Mouse (Mus musculus): ENCODE measurements at regions not wholly inside any gene's neighbourhood (a gene's known extent, or its start where the extent isn't known, plus 50 kb on each side); places are given as distances from the start of the nearest gene placed in this dataset.
A peak's percentile ranks its signal among the peaks of the same experiment; 100 is the strongest.

GRCm38 (mm10) chr4:72688842-72689241 lies 163.6 kb downstream of the Aldoart1 start:
- DNase-seq: no peak

- no peak for DNase-seq
These were observed 178.4 kb downstream of the Aldoart1 start for GRCm38 (mm10) chr4:72674006-72674405.

- no peak for DNase-seq
These were observed 180.6 kb downstream of the Aldoart1 start for GRCm38 (mm10) chr4:72671652-72672411.

GRCm38 (mm10) chr4:72669827-72670494 lies 182.5 kb downstream of the Aldoart1 start:
- DNase-seq: no peak

GRCm38 (mm10) chr4:72664379-72664778 lies 188.1 kb downstream of the Aldoart1 start:
- DNase-seq: no peak

GRCm38 (mm10) chr4:72662477-72662876 lies 190.0 kb downstream of the Aldoart1 start:
- no peak for DNase-seq

- no peak for DNase-seq
These were observed 196.2 kb downstream of the Aldoart1 start for GRCm38 (mm10) chr4:72656206-72656605.

GRCm38 (mm10) chr4:72647130-72647529 lies 205.3 kb downstream of the Aldoart1 start:
- DNase-seq: no peak

- DNase-seq: no peak
These were observed 223.0 kb downstream of the Aldoart1 start for GRCm38 (mm10) chr4:72629416-72629815.

GRCm38 (mm10) chr4:72627219-72627930 lies 225.1 kb downstream of the Aldoart1 start:
- DNase-seq: no peak

GRCm38 (mm10) chr4:72605107-72605506 lies 247.3 kb downstream of the Aldoart1 start:
- DNase-seq: no peak

- DNase-seq: no peak
These were observed 256.9 kb downstream of the Aldoart1 start for GRCm38 (mm10) chr4:72595494-72595893.

- no peak for DNase-seq
These were observed 260.3 kb downstream of the Aldoart1 start for GRCm38 (mm10) chr4:72592129-72592528.

GRCm38 (mm10) chr4:72574946-72575345 lies 277.5 kb downstream of the Aldoart1 start:
- DNase-seq: no peak

- DNase-seq: no peak
These were observed 280.5 kb downstream of the Aldoart1 start for GRCm38 (mm10) chr4:72571924-72572323.

- DNase-seq: no peak
These were observed 287.2 kb downstream of the Aldoart1 start for GRCm38 (mm10) chr4:72565186-72565585.

- no peak for DNase-seq
These were observed 289.3 kb downstream of the Aldoart1 start for GRCm38 (mm10) chr4:72562909-72563676.

GRCm38 (mm10) chr4:72554276-72554675 lies 298.2 kb downstream of the Aldoart1 start:
- no peak for DNase-seq

GRCm38 (mm10) chr4:72534563-72534962 lies 317.9 kb downstream of the Aldoart1 start:
- no peak for DNase-seq

- no peak for DNase-seq
These were observed 323.9 kb upstream of the Tle1 start for GRCm38 (mm10) chr4:72524630-72525029.

GRCm38 (mm10) chr4:72524100-72524499 lies 323.4 kb upstream of the Tle1 start:
- peak; percentile 11 for DNase-seq

- DNase-seq: no peak
These were observed 310.5 kb upstream of the Tle1 start for GRCm38 (mm10) chr4:72511220-72511619.

- DNase-seq: no peak
These were observed 281.0 kb upstream of the Tle1 start for GRCm38 (mm10) chr4:72481748-72482147.

Data from right cerebral cortex, postnatal 14 days (tissue).